Mouse (Mus musculus): ENCODE measurements at regions not wholly inside any gene's neighbourhood (a gene's known extent, or its start where the extent isn't known, plus 50 kb on each side); places are given as distances from the start of the nearest gene placed in this dataset.

- Histone ChIP-seq H3K27me3 (ENCODE audit: control insufficient read depth in 1 of 2, insufficient read depth in 2 of 2, low read length in 2 of 2) (no peaks in the 10 kb centered on the region), H3K27ac (ENCODE audit: control insufficient read depth, low read depth, low read length) (no peak overlapping the region), H3K79me2 (ENCODE audit: control insufficient read depth, insufficient read depth, low read length, poor library complexity) (no peaks in the 10 kb centered on the region), H3K9ac (ENCODE audit: control insufficient read depth, low read depth, low read length, poor library complexity, severe bottlenecking) (no peak overlapping the region), H3K9me3 (replicated peaks; ENCODE audit: insufficient read depth, low read length) (no peaks in the 10 kb centered on the region), H3K4me1 (ENCODE audit: control insufficient read depth in 1 of 2, insufficient read depth in 2 of 2, low read length in 2 of 2) (no peaks in the 10 kb centered on the region), H3K4me3 (ENCODE audit: control insufficient read depth in 1 of 2, insufficient read depth in 1 of 2, low read depth in 2 of 2, low read length in 2 of 2) (no peak overlapping the region), H3K36me3 (ENCODE audit: control insufficient read depth in 1 of 2, insufficient read depth in 2 of 2, low read length in 2 of 2) (no peaks in the 10 kb centered on the region)
- TF ChIP-seq TBP (IDR thresholded peaks at IDR 0.05; ENCODE audit: low read depth, low read length), result no peak
- TF ChIP-seq MEF2A (IDR thresholded peaks at IDR 0.05; ENCODE audit: extremely low read depth, insufficient replicate concordance, low read depth, low read length, poor library complexity, severe bottlenecking), result no peak
- no peak for DNase-seq (ENCODE audit: low read depth, low spot score)
These were observed 272.9 kb downstream of the Dhx35 start for GRCm38 (mm10) chr2:159067506-159067905.

- DNase-seq (ENCODE audit: low read depth, low spot score), result no peak
- Histone ChIP-seq H3K9ac (ENCODE audit: control insufficient read depth, low read depth, low read length, poor library complexity, severe bottlenecking) (no peak overlapping the region), H3K27ac (ENCODE audit: control insufficient read depth, low read depth, low read length) (no peak overlapping the region), H3K9me3 (replicated peaks; ENCODE audit: insufficient read depth, low read length) (no peaks in the 10 kb centered on the region), H3K27me3 (ENCODE audit: control insufficient read depth in 1 of 2, insufficient read depth in 2 of 2, low read length in 2 of 2) (no peaks in the 10 kb centered on the region), H3K79me2 (ENCODE audit: control insufficient read depth, insufficient read depth, low read length, poor library complexity) (no peaks in the 10 kb centered on the region), H3K4me3 (ENCODE audit: control insufficient read depth in 1 of 2, insufficient read depth in 1 of 2, low read depth in 2 of 2, low read length in 2 of 2) (no peak overlapping the region), H3K36me3 (ENCODE audit: control insufficient read depth in 1 of 2, insufficient read depth in 2 of 2, low read length in 2 of 2) (no peaks in the 10 kb centered on the region), H3K4me1 (ENCODE audit: control insufficient read depth in 1 of 2, insufficient read depth in 2 of 2, low read length in 2 of 2) (no peaks in the 10 kb centered on the region)
- no peak for TF ChIP-seq ZC3H11A (IDR thresholded peaks at IDR 0.05; ENCODE audit: low read depth, low read length)
- no peak for TF ChIP-seq KAT2A (conservative IDR thresholded peaks at IDR 0.05; ENCODE audit: low read depth, low read length)
- TF ChIP-seq SIN3A (IDR thresholded peaks at IDR 0.05; ENCODE audit: low read length), result no peak
- no peak for TF ChIP-seq ZMIZ1 (IDR thresholded peaks at IDR 0.05; ENCODE audit: low read depth, low read length)
- TF ChIP-seq BHLHE40 (IDR thresholded peaks at IDR 0.05; ENCODE audit: borderline replicate concordance, low read depth, low read length), result no peak
- no peak for TF ChIP-seq ETS1 (IDR thresholded peaks at IDR 0.05; ENCODE audit: low read depth, low read length)
- no peak for TF ChIP-seq ZKSCAN1 (IDR thresholded peaks at IDR 0.05; ENCODE audit: low read depth, low read length)
- TF ChIP-seq POLR2AphosphoS2 (IDR thresholded peaks at IDR 0.05; ENCODE audit: low read length), result no peak
- no peak for TF ChIP-seq HCFC1 (IDR thresholded peaks at IDR 0.05; ENCODE audit: low read depth, low read length)
- TF ChIP-seq GABPA (IDR thresholded peaks at IDR 0.05; ENCODE audit: low read depth, low read length), result no peak
- TF ChIP-seq EP300 (IDR thresholded peaks at IDR 0.05; ENCODE audit: low read depth in 1 of 2, low read length in 2 of 2), result no peak
- TF ChIP-seq MXI1 (IDR thresholded peaks at IDR 0.05; ENCODE audit: low read depth, low read length), result no peak
- TF ChIP-seq GATA1 (IDR thresholded peaks at IDR 0.05; ENCODE audit: low read depth, low read length), result no peak
- no peak for TF ChIP-seq TAL1 (IDR thresholded peaks at IDR 0.05; ENCODE audit: low read length)
- TF ChIP-seq RAD21 (IDR thresholded peaks at IDR 0.05; ENCODE audit: low read depth, low read length), result no peak
- no peak for TF ChIP-seq TBP (IDR thresholded peaks at IDR 0.05; ENCODE audit: low read depth, low read length)
- no peak for TF ChIP-seq MAZ (IDR thresholded peaks at IDR 0.05; ENCODE audit: low read depth, low read length)
- no peak for TF ChIP-seq USF2 (IDR thresholded peaks at IDR 0.05; ENCODE audit: borderline replicate concordance in 1 of 2, insufficient read depth in 1 of 2, low read depth in 1 of 2, low read length in 2 of 2)
- TF ChIP-seq ELF1 (IDR thresholded peaks at IDR 0.05; ENCODE audit: low read depth, low read length), result no peak
These were observed 273.9 kb downstream of the Dhx35 start for GRCm38 (mm10) chr2:159068303-159069020.
